Mouse (Mus musculus) ES-Bruce4 (cell line): Measurements from ENCODE around the gene Bahcc1. TPM values are rescaled to one million over a fixed set of nuclear protein-coding genes. Genes with fewer than 3 reads are reported as not detected.

Source experiments
- H3K27ac ChIP-seq: 2 replicates; pipeline ENCODE4 v1.5.1; 2012; ENCODE audit warnings: low read length, inconsistent platforms; ENCODE audit not compliant: insufficient read depth
- H3K27me3 ChIP-seq: 2 replicates; pipeline ENCODE4 v1.6.1; 2012; ENCODE audit warnings: mild to moderate bottlenecking, low read length, inconsistent platforms; ENCODE audit not compliant: control insufficient read depth, poor library complexity, insufficient read depth, severe bottlenecking
- H3K36me3 ChIP-seq: 2 replicates; pipeline ENCODE4 v1.6.1; 2012; ENCODE audit warnings: inconsistent platforms, mild to moderate bottlenecking, low read length, moderate library complexity; ENCODE audit not compliant: control insufficient read depth, poor library complexity, insufficient read depth, severe bottlenecking
- H3K4me1 ChIP-seq: one replicate; pipeline ENCODE4 v1.8.1; 2011; ENCODE audit warnings: low read length; ENCODE audit not compliant: control insufficient read depth, insufficient read depth
- H3K4me3 ChIP-seq: 2 replicates; pipeline ENCODE4 v1.5.1; 2011; ENCODE audit warnings: low read depth, mild to moderate bottlenecking, low read length
- H3K9ac ChIP-seq: 2 replicates; pipeline ENCODE4 v1.6.1; 2012; ENCODE audit warnings: low read depth, mild to moderate bottlenecking, inconsistent platforms; ENCODE audit not compliant: poor library complexity, severe bottlenecking
- H3K9me3 ChIP-seq: replicated peaks from 2 replicates; pipeline ENCODE4 v1.6.1; 2012; ENCODE audit warnings: mild to moderate bottlenecking, low read length, inconsistent platforms; ENCODE audit not compliant: control insufficient read depth, poor library complexity, insufficient read depth, severe bottlenecking
- CTCF ChIP-seq: IDR thresholded peaks from one replicate; pipeline ENCODE4 v1.8.1; 2011; ENCODE audit warnings: low read depth, low read length
- EP300 ChIP-seq: IDR thresholded peaks from 2 replicates; pipeline ENCODE4 v1.6.1; 2011; ENCODE audit warnings: low read depth, low read length; ENCODE audit not compliant: insufficient read depth
- POLR2A ChIP-seq: IDR thresholded peaks from one replicate; pipeline ENCODE4 v1.8.1; 2011; ENCODE audit warnings: low read length; ENCODE audit not compliant: insufficient read depth
- polyA plus RNA-seq: library from polyadenylated mRNA; stranded (reverse); fragments of >200 nt; gene quantifications from 2 replicates; pipeline ENCODE4 v1.2.4, GENCODE M21; 2011; ENCODE audit warnings: low read depth; ENCODE audit not compliant: missing spikeins, insufficient read depth, insufficient read length

Bahcc1 gene
- polyA plus RNA-seq, 1 experiment = 21.6 TPM

DNA sequence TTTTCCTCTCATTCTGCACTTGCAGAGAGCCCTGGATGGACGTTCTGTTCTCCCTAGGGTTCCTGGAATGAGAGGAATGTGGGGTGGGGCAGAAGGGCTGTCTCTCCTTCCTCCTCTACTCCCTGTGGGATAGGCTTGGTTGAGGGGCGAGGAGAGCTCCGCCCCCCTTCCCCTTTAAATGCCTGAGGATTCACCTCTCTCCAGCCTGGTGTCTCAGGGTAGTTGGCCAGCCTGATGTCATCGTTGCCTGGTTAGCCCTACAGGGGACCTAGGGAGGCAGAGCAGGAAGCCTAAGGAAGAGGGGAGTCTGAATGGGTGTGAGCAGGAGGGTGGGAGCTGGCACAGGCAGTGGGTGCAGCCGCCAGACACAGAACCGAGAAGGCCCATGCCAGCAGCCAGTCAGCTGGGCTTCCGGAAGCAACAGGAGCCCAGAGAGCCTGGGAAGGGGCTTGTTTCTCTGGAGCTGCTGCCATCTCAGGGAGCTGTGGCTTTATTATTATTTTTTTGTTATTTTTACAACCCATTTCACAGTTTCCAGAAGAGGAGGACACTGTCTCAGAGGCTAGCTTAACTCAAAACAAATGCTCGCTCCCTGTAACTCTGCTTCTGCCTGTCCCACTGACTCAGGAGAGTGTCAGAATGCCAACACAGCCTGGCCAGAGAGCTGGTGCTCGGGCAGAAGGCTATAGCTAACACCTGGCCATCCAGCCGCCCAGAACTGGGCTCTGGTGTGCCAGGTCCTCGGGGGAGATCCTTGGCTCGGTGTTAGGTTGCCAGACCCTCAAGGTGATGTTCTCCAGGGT lies 20.3 kb downstream of the Bahcc1 start:
- Histone ChIP-seq H3K4me1 (peaks cover 17% of the 10 kb centered on the region), H3K27ac (peak overlapping the region; percentile 93), H3K4me3 (peak overlapping the region; percentile 14; the same call in 1 of the 2 replicates), H3K9me3 (no peaks in the 10 kb centered on the region), H3K27me3 (no peaks in the 10 kb centered on the region), H3K9ac (peak overlapping the region; percentile 28; the same call in 1 of the 2 replicates), H3K36me3 (no peaks in the 10 kb centered on the region)
- TF ChIP-seq EP300 = peak; percentile 79; the same call in 1 of the 2 replicates
- TF ChIP-seq CTCF = no peak
- peak; percentile 13 for TF ChIP-seq POLR2A

DNA sequence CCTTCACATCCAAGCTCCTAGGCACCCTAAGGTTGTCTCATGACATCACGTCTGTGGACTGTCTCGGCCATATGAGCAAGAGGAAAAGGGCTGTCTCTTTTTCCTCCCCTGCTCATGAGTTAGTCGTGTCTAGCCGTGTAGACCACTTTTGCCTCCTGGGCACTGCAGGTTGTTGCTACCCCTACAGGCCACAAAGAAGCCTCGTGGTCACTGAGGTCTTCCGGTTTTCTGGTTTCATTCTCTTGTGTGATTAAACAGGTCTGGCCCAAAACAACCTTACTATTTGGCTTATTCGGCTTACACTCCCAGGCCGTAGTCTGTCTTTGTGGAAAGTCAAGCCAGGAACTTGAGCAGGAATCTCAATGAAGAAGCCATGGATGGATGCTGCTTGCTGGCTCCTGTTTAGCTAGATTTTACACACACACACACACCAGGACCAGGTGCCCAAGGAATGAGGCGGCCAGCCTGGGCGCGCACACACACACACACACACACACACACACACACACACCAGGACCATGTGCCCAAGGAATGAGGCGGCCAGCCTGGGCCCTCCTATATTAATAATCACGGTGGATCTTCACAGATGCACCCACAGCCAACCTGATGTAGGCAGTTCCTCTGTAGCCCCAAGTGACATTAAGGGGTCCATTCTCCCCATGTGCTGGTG lies 21.0 kb downstream of the Bahcc1 start:
- Histone ChIP-seq H3K4me1 (peaks cover 17% of the 10 kb centered on the region), H3K36me3 (no peaks in the 10 kb centered on the region), H3K27ac (peak overlapping the region; percentile 70), H3K9me3 (no peaks in the 10 kb centered on the region), H3K4me3 (no peak overlapping the region), H3K27me3 (no peaks in the 10 kb centered on the region), H3K9ac (0 out of 2 replicates have a peak overlapping the region, but pooled peaks have one; percentile 28)
- TF ChIP-seq CTCF = no peak
- TF ChIP-seq POLR2A = no peak
- no peak for TF ChIP-seq EP300

DNA sequence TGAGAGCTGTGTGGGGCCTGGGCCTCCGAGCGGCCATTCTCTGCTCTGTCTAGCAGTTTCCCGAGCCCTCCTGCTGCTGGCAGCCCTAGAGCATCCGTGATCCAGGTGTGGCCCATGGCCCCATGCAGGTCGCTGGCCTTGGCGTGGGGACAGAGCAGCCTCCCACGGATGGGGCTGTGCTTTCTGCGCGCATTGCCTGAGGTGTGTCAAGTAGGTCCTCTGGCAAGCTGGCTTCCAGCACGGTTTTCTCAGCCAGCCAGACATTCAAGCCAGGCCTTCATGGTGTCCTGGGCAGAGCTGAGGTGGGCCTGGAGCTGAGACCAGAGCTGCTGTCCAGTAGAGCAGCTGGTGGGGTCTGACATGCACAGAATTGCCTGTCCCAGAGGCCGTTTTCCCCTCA lies 21.7 kb downstream of the Bahcc1 start:
- TF ChIP-seq CTCF = no peak
- TF ChIP-seq POLR2A = no peak
- no peak for TF ChIP-seq EP300
- Histone ChIP-seq H3K4me1 (peaks cover 17% of the 10 kb centered on the region), H3K27me3 (no peaks in the 10 kb centered on the region), H3K9me3 (no peaks in the 10 kb centered on the region), H3K4me3 (no peak overlapping the region), H3K9ac (no peak overlapping the region), H3K27ac (no peak overlapping the region), H3K36me3 (no peaks in the 10 kb centered on the region)

DNA sequence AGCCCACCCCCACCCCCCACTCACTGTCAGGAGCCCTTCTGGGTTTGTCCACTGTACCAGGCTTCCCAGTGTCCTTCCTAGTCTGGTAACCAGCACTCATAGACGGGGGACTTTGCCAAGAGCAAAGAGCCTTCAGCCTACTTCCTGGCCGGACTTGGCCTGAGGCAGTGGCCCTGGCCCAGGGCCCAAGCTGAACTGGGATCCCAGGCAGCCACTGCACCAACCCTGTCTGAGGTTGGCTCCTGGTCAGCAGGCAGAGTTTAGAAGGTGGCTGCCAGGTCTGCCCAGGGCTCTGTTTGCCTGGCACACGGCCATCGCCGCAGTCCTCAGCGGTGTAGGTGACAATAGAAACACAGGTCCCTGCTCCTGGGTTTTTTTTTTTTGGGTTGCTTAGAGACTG lies 22.3 kb downstream of the Bahcc1 start:
- TF ChIP-seq POLR2A = no peak
- no peak for TF ChIP-seq EP300
- TF ChIP-seq CTCF = no peak
- H3K4me3 ChIP-seq = no peak overlapping the region
- H3K36me3 ChIP-seq = no peaks in the 10 kb centered on the region
- no peaks in the 10 kb centered on the region for H3K9me3 ChIP-seq
- no peak overlapping the region for H3K27ac ChIP-seq
- no peak overlapping the region for H3K9ac ChIP-seq
- H3K27me3 ChIP-seq = no peaks in the 10 kb centered on the region
- H3K4me1 ChIP-seq = peaks cover 17% of the 10 kb centered on the region

DNA sequence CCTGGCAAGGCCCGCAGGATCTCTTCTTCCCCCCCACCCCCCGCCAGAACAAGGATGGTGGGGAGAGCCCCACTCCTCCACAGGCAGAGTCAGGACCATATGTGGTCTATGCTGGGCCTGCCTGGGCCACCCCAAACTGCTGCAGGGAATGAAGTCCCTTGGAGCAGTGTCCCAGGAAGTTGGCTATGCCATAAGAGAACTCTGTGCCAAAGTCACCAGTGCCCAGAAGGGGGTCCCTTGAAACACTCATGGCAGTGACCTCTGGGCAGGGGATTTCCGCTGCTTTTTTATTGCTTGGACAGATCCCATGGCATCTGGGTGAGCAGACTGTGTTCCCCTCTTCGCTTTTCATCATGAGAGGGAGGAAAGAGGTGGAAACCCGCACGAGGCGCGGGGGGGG lies 22.8 kb downstream of the Bahcc1 start:
- Histone ChIP-seq H3K36me3 (no peaks in the 10 kb centered on the region), H3K4me3 (no peak overlapping the region), H3K9ac (no peak overlapping the region), H3K27ac (no peak overlapping the region), H3K4me1 (peaks cover 17% of the 10 kb centered on the region), H3K27me3 (no peaks in the 10 kb centered on the region), H3K9me3 (no peaks in the 10 kb centered on the region)
- TF ChIP-seq POLR2A (no peak), EP300 (no peak), CTCF (no peak)

DNA sequence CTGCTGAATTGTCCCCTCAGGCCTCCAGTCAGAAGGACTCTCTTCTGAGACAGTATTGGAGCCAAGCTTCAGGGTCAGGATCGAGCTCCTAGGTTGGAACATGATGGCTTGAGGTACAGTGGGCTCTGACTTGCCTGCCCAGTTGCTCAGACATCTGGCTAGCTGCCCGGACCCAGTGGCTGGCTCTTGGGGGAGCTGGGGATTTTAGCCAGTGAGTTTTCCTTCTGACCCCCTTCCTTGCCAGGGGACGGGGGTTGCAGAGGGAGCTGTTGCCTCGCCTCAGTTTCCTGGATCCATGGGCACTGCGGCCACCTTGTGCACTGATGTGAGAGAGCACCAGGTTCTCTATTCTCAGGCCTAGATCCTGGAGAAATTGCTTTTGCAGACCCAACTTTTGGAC lies 23.4 kb downstream of the Bahcc1 start:
- H3K36me3 ChIP-seq = no peaks in the 10 kb centered on the region
- no peak for TF ChIP-seq CTCF
- TF ChIP-seq EP300 = no peak
- no peak for TF ChIP-seq POLR2A
- H3K27me3 ChIP-seq = no peaks in the 10 kb centered on the region
- H3K27ac ChIP-seq = no peak overlapping the region
- no peaks in the 10 kb centered on the region for H3K9me3 ChIP-seq
- H3K9ac ChIP-seq = no peak overlapping the region
- peaks cover 17% of the 10 kb centered on the region for H3K4me1 ChIP-seq
- no peak overlapping the region for H3K4me3 ChIP-seq
